Mouse (Mus musculus) liver, adult 2 months (tissue): ENCODE measurements around the gene Vmp1. TPM values are rescaled to one million over a fixed set of nuclear protein-coding genes. Genes with fewer than 3 reads are reported as not detected.
A peak's percentile ranks its signal among the peaks of the same experiment; 100 is the strongest.

Experiments used
- DNase-seq: peaks from one replicate; pipeline ENCODE4 v3.0.0-alpha.2; 2011; ENCODE audit warnings: low read depth, low spot score; ENCODE audit errors: extremely low read depth
- H3K27ac ChIP-seq: fragments of 200-500 bp; replicated peaks from 2 replicates; pipeline ENCODE4 v1.5.1; 2012; ENCODE audit warnings: low read depth, mild to moderate bottlenecking, control low read depth, inconsistent platforms, low read length; ENCODE audit not compliant: insufficient read depth
- H3K27me3 ChIP-seq: fragments of 200-500 bp; 2 replicates; pipeline ENCODE4 v1.6.1; 2012; ENCODE audit warnings: mild to moderate bottlenecking, moderate library complexity, low read length, inconsistent platforms; ENCODE audit not compliant: control insufficient read depth, insufficient read depth
- H3K36me3 ChIP-seq: fragments of 200-500 bp; 2 replicates; pipeline ENCODE4 v1.6.1; 2012; ENCODE audit warnings: low read length, inconsistent platforms; ENCODE audit not compliant: control insufficient read depth, insufficient read depth
- H3K4me1 ChIP-seq: fragments of 200-500 bp; 2 replicates; pipeline ENCODE4 v1.6.1; 2011; ENCODE audit warnings: low read length; ENCODE audit not compliant: control insufficient read depth, insufficient read depth
- H3K4me3 ChIP-seq: fragments of 200-500 bp; 2 replicates; pipeline ENCODE4 v1.5.1; 2011; ENCODE audit warnings: low read depth, mild to moderate bottlenecking, control low read depth, low read length, moderate library complexity; ENCODE audit not compliant: insufficient read depth
- H3K79me2 ChIP-seq: fragments of 200-500 bp; 2 replicates; pipeline ENCODE4 v1.6.1; 2012; ENCODE audit warnings: inconsistent platforms, mild to moderate bottlenecking, low read length, moderate library complexity; ENCODE audit not compliant: control insufficient read depth, insufficient read depth
- H3K9ac ChIP-seq: fragments of 200-500 bp; 2 replicates; pipeline ENCODE4 v1.6.1; 2012; ENCODE audit warnings: low read depth, mild to moderate bottlenecking, control low read depth, inconsistent platforms, low read length
- CTCF ChIP-seq: fragments of 200-500 bp; IDR thresholded peaks from 2 replicates; pipeline ENCODE4 v1.5.1; 2011; ENCODE audit warnings: low read depth, low read length, control low read depth
- POLR2A ChIP-seq: fragments of 200-500 bp; IDR thresholded peaks from 2 replicates; pipeline ENCODE4 v1.6.1; 2011; ENCODE audit warnings: low read length, control low read depth; ENCODE audit not compliant: insufficient read depth; ENCODE audit errors: extremely low read depth
- WGBS: fragments of 180-500 bp; shearing (Covaris S2); methylation state at CpG from one replicate; pipeline ENCODE4 v1.1.7; 2018; 5-methylcytosine and 5-hydroxymethylcytosine counted together
- polyA plus RNA-seq: library from polyadenylated mRNA; depleted of rRNA; stranded (reverse); fragments of >200 nt; gene quantifications from 2 replicates; pipeline ENCODE4 v1.2.3, GENCODE M21; 2012
- total RNA-seq: library from RNA; depleted of rRNA; stranded (reverse); fragments of >200 nt; gene quantifications from 2 replicates; pipeline ENCODE4 v1.2.3, GENCODE M21; 2014

Vmp1 gene
- total and polyA plus RNA-seq, 2 experiments = 37.8 to 93.6 TPM

DNA sequence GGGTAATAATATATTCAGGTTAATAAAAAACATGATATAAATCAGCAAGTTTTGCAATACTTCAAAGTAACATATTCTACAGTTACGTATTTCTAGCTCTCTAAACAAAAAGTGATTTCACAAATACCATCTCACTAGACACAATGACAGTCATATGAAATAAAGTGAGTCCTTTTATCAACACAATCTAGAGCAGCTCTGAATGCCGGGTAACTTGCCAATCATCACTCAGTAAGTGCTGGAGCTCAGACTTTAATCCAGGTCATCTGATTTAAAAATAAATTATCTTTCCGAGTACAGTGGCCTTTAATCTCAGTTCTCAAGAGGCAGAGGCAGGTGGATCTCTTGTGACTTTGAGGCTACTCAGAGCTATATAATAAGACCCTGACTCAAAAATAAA is 2.2 kb downstream of the Vmp1 start:
- H3K4me3 ChIP-seq = no peak overlapping the region
- no peaks in the 10 kb centered on the region for H3K27me3 ChIP-seq
- no peaks in the 10 kb centered on the region for H3K36me3 ChIP-seq
- peaks cover 14% of the 10 kb centered on the region for H3K4me1 ChIP-seq
- H3K9ac ChIP-seq = no peak overlapping the region
- DNase-seq = peak; percentile 79
- no peak for TF ChIP-seq POLR2A
- no peak for TF ChIP-seq CTCF
- H3K27ac ChIP-seq = peak overlapping the region; percentile 75
- 20% methylated on average over 3 of the region's 3 CpGs for WGBS
- peaks cover 13% of the 10 kb centered on the region for H3K79me2 ChIP-seq

DNA sequence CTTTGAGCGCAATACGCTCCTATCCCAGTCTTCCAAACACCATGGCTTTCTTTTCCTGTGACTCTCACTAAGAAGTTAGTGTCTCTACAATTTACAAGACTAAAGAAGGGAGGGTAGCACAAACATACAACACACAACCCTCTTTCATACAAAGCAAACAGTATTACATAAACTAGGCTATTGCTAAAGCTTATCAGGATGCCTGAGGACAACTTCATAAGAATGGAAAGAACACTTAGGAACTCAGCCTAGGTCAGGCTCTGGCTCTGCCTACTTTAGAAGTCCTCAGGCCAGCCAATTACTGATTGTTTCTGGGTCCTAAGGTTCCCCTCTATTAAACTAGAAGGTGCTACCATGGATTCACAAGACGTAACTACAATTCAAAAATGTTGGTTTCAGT is 2.9 kb downstream of the Vmp1 start:
- Histone ChIP-seq H3K27ac (peak overlapping the region; percentile 40; the same call in 1 of the 2 replicates), H3K4me3 (no peak overlapping the region), H3K4me1 (peaks cover 14% of the 10 kb centered on the region), H3K79me2 (peaks cover 15% of the 10 kb centered on the region), H3K9ac (no peak overlapping the region), H3K36me3 (no peaks in the 10 kb centered on the region), H3K27me3 (no peaks in the 10 kb centered on the region)
- peak; percentile 71 for DNase-seq
- TF ChIP-seq CTCF (no peak), POLR2A (no peak)
- 70% methylated on average over 3 of the region's 3 CpGs for WGBS

DNA sequence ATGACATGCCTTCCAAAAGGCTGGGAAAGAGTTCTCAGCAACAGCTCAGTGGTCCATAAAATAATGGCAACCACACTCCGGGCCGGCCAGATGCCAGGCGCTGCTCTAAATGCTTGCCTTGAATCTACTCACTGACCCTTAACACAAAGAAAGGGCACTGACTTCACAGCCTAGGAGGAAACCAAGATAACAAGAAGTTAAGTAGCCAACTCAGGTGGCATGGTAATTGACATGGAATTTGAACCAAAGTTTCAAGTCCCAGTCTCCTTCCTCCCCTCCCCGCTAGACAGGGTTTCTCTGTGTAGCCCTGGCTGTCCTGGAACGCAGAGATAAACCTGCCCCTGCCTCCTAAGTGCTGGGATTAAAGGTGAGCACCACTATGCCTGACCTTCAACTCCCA is 4.7 kb downstream of the Vmp1 start:
- H3K27me3 ChIP-seq = no peaks in the 10 kb centered on the region
- H3K9ac ChIP-seq = no peak overlapping the region
- H3K79me2 ChIP-seq = peaks cover 17% of the 10 kb centered on the region
- no peak overlapping the region for H3K4me3 ChIP-seq
- H3K27ac ChIP-seq = peak overlapping the region; percentile 71
- H3K36me3 ChIP-seq = no peaks in the 10 kb centered on the region
- H3K4me1 ChIP-seq = peaks cover 17% of the 10 kb centered on the region
- DNase-seq = peak; percentile 81
- TF ChIP-seq POLR2A (no peak), CTCF (no peak)
- whole genome bisulfite sequencing = 46% methylated on average over 5 of the region's 5 CpGs

DNA sequence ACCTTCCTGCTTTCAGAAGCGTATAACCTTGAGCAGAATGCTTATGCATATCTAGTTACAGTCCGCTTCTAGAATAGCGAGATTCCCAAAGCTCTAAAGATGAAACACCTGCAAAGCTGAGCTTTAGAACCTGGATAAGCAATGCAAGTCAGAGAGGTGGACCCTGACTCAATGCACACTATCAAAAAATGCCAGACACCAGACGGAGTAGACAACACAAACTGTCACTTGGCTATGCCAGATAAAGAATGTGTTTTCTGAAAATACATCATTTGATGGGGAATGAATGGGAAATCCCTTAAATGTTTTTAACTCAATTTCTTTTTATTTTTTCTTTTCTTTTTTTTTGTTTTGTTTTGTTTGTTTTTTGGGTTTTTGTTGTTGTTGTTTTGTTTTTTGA is 8.1 kb downstream of the Vmp1 start:
- Histone ChIP-seq H3K36me3 (no peaks in the 10 kb centered on the region), H3K4me1 (peaks cover 23% of the 10 kb centered on the region), H3K4me3 (no peak overlapping the region), H3K27ac (no peak overlapping the region), H3K9ac (no peak overlapping the region), H3K79me2 (peaks cover 25% of the 10 kb centered on the region), H3K27me3 (no peaks in the 10 kb centered on the region)
- no peak for DNase-seq
- 95% methylated on average over 4 of the region's 4 CpGs for WGBS
- TF ChIP-seq CTCF (no peak), POLR2A (no peak)

DNA sequence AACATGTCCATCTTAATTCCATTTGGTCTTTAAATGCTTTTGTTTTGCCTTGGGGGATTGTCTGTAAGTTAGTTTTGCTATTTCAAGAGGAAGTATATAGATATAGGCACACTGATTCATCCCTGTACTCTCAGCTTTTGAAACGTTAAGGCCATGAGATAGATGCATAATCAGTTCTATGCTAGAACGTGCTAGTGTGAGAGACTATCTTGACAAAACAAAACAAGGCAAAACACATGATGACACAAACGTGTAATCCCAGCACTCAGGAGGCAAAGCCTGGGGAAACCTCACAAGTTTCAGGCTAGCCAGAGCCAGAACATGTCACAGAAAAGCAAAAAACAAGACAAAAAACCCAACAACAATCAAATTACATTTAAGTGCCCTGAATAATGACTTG is 10.9 kb downstream of the Vmp1 start:
- H3K79me2 ChIP-seq = peaks cover 41% of the 10 kb centered on the region
- peaks cover 15% of the 10 kb centered on the region for H3K4me1 ChIP-seq
- H3K27me3 ChIP-seq = no peaks in the 10 kb centered on the region
- WGBS = 68% methylated on average over 3 of the region's 3 CpGs
- H3K4me3 ChIP-seq = no peak overlapping the region
- H3K27ac ChIP-seq = no peak overlapping the region
- no peak overlapping the region for H3K9ac ChIP-seq
- DNase-seq = no peak
- H3K36me3 ChIP-seq = no peaks in the 10 kb centered on the region
- no peak for TF ChIP-seq CTCF
- no peak for TF ChIP-seq POLR2A

DNA sequence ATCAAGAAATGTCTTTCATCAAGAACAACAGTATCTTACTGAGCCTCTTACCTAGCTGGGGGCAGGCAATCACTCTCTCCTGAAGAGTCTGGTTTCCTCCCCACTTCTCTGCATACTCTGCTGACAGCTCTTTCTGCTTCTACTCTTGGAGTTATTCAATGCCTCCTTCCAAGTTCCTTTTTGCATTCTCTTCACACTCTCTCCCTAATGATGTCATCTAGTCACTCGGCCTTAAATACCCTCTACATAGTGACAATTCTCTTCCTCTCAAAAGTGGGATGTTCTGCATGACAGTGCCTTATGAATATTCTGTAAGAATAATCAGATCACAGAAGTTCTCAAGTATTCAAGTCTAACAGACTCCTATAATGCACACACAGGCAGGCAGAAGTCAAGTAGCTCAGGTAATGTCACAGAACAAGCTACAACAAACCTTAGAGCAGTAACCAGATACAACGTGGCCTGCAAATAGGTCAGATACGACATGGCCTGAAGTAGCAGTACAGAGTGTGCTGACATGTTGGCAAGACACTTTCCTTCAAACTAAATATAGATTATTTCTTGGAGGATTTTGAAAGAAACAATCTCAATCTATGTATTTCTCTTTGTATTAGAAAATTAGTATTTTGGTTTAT is 12.5 kb downstream of the Vmp1 start:
- Histone ChIP-seq H3K4me1 (peaks cover 12% of the 10 kb centered on the region; the same call in 1 of the 2 replicates), H3K9ac (no peak overlapping the region), H3K79me2 (peaks cover 29% of the 10 kb centered on the region; the same call in 1 of the 2 replicates), H3K27ac (no peak overlapping the region), H3K36me3 (no peaks in the 10 kb centered on the region), H3K27me3 (no peaks in the 10 kb centered on the region), H3K4me3 (no peak overlapping the region)
- TF ChIP-seq POLR2A (no peak), CTCF (no peak)
- peak; percentile 39 for DNase-seq
- 61% methylated on average over 3 of the region's 3 CpGs for WGBS
